Mouse (Mus musculus): ENCODE measurements at regions not wholly inside any gene's neighbourhood (a gene's known extent, or its start where the extent isn't known, plus 50 kb on each side); places are given as distances from the start of the nearest gene placed in this dataset.
A peak's percentile ranks its signal among the peaks of the same experiment; 100 is the strongest.

GRCm38 (mm10) chr12:78097692-78098091 is 96.3 kb upstream of the Gm6657 start:
- Histone ChIP-seq H3K9ac (no peak overlapping the region), H3K4me2 (no peak overlapping the region), H3K27ac (no peak overlapping the region; the same call in 1 of the 2 replicates), H3K4me3 (no peak overlapping the region), H3K36me3 (no peaks in the 10 kb centered on the region), H3K27me3 (no peaks in the 10 kb centered on the region), H3K9me3 (no peaks in the 10 kb centered on the region), H3K4me1 (peaks cover 17% of the 10 kb centered on the region)
- ATAC-seq (ENCODE audit: borderline replicate concordance, extremely low read depth, low FRiP score, low TSS enrichment) = no peak
- 71% methylated on average over 2 of the region's 2 CpGs for WGBS

- H3K4me1 ChIP-seq = peaks cover 17% of the 10 kb centered on the region
- no peaks in the 10 kb centered on the region for H3K36me3 ChIP-seq
- H3K4me2 ChIP-seq = peak overlapping the region; percentile 3; the same call in 1 of the 2 replicates
- H3K27me3 ChIP-seq = no peaks in the 10 kb centered on the region
- peak overlapping the region; percentile 68 for H3K27ac ChIP-seq
- H3K4me3 ChIP-seq = no peak overlapping the region
- WGBS = 27% methylated on average over 9 of the region's 9 CpGs
- no peaks in the 10 kb centered on the region for H3K9me3 ChIP-seq
- no peak overlapping the region for H3K9ac ChIP-seq
- ATAC-seq (ENCODE audit: borderline replicate concordance, extremely low read depth, low FRiP score, low TSS enrichment) = peak; percentile 93
These were observed 95.3 kb upstream of the Gm6657 start for GRCm38 (mm10) chr12:78098765-78099194.

- WGBS = 60% methylated on average over 4 of the region's 4 CpGs
- H3K27ac ChIP-seq = 0 out of 2 replicates have a peak overlapping the region, but pooled peaks have one; percentile 68
- peaks cover 17% of the 10 kb centered on the region for H3K4me1 ChIP-seq
These were observed 94.3 kb upstream of the Gm6657 start for GRCm38 (mm10) chr12:78099761-78100160.

GRCm38 (mm10) chr12:78100756-78101155 is 93.3 kb upstream of the Gm6657 start:
- no peaks in the 10 kb centered on the region for H3K36me3 ChIP-seq
- no peak overlapping the region for H3K4me2 ChIP-seq
- H3K27ac ChIP-seq = no peak overlapping the region
- H3K27me3 ChIP-seq = no peaks in the 10 kb centered on the region
- H3K9me3 ChIP-seq = no peaks in the 10 kb centered on the region
- H3K9ac ChIP-seq = no peak overlapping the region
- peaks cover 17% of the 10 kb centered on the region for H3K4me1 ChIP-seq
- no peak overlapping the region for H3K4me3 ChIP-seq
- 84% methylated on average over 3 of the region's 3 CpGs for WGBS
- ATAC-seq (ENCODE audit: borderline replicate concordance, extremely low read depth, low FRiP score, low TSS enrichment) = no peak

More at GRCm38 (mm10) chr12:78099761-78100160, 94.3 kb upstream of the Gm6657 start:
- no peak for ATAC-seq (ENCODE audit: borderline replicate concordance, extremely low read depth, low FRiP score, low TSS enrichment)
- Histone ChIP-seq H3K27me3 (no peaks in the 10 kb centered on the region), H3K9me3 (no peaks in the 10 kb centered on the region), H3K36me3 (no peaks in the 10 kb centered on the region), H3K4me3 (no peak overlapping the region), H3K9ac (no peak overlapping the region), H3K4me2 (no peak overlapping the region)

GRCm38 (mm10) chr12:78109931-78110330 is 84.1 kb upstream of the Gm6657 start:
- Histone ChIP-seq H3K4me1 (no peaks in the 10 kb centered on the region), H3K4me3 (no peak overlapping the region), H3K9me3 (no peaks in the 10 kb centered on the region), H3K9ac (no peak overlapping the region), H3K36me3 (no peaks in the 10 kb centered on the region), H3K27ac (no peak overlapping the region), H3K4me2 (no peak overlapping the region), H3K27me3 (no peaks in the 10 kb centered on the region)
- ATAC-seq (ENCODE audit: borderline replicate concordance, extremely low read depth, low FRiP score, low TSS enrichment) = no peak
- WGBS = 84% methylated on average over 1 of the region's 1 CpGs

GRCm38 (mm10) chr12:78118131-78118530 is 75.9 kb upstream of the Gm6657 start:
- H3K36me3 ChIP-seq = no peaks in the 10 kb centered on the region
- no peaks in the 10 kb centered on the region for H3K9me3 ChIP-seq
- H3K9ac ChIP-seq = no peak overlapping the region
- WGBS = 72% methylated on average over 1 of the region's 1 CpGs
- H3K4me2 ChIP-seq = no peak overlapping the region
- ATAC-seq (ENCODE audit: borderline replicate concordance, extremely low read depth, low FRiP score, low TSS enrichment) = no peak
- H3K27ac ChIP-seq = no peak overlapping the region
- H3K4me1 ChIP-seq = no peaks in the 10 kb centered on the region
- H3K4me3 ChIP-seq = no peak overlapping the region
- H3K27me3 ChIP-seq = no peaks in the 10 kb centered on the region

- no peak overlapping the region for H3K4me2 ChIP-seq
- no peak overlapping the region for H3K27ac ChIP-seq
- H3K4me3 ChIP-seq = no peak overlapping the region
- H3K9me3 ChIP-seq = no peaks in the 10 kb centered on the region
- ATAC-seq (ENCODE audit: borderline replicate concordance, extremely low read depth, low FRiP score, low TSS enrichment) = no peak
- no peaks in the 10 kb centered on the region for H3K36me3 ChIP-seq
- H3K4me1 ChIP-seq = no peaks in the 10 kb centered on the region
- WGBS = 63% methylated on average over 2 of the region's 2 CpGs
- H3K9ac ChIP-seq = no peak overlapping the region
- H3K27me3 ChIP-seq = no peaks in the 10 kb centered on the region
These were observed 74.8 kb upstream of the Gm6657 start for GRCm38 (mm10) chr12:78119246-78119645.

- no peaks in the 10 kb centered on the region for H3K27me3 ChIP-seq
- no peak for ATAC-seq (ENCODE audit: borderline replicate concordance, extremely low read depth, low FRiP score, low TSS enrichment)
- no peak overlapping the region for H3K4me2 ChIP-seq
- no peaks in the 10 kb centered on the region for H3K9me3 ChIP-seq
- H3K4me1 ChIP-seq = no peaks in the 10 kb centered on the region
- H3K4me3 ChIP-seq = no peak overlapping the region
- no peaks in the 10 kb centered on the region for H3K36me3 ChIP-seq
- H3K9ac ChIP-seq = no peak overlapping the region
- H3K27ac ChIP-seq = no peak overlapping the region
- 56% methylated on average over 5 of the region's 5 CpGs for WGBS
These were observed 74.2 kb upstream of the Gm6657 start for GRCm38 (mm10) chr12:78119855-78120254.

- peak overlapping the region; percentile 31; the same call in 1 of the 2 replicates for H3K27ac ChIP-seq
- H3K9ac ChIP-seq = no peak overlapping the region
- H3K9me3 ChIP-seq = no peaks in the 10 kb centered on the region
- no peaks in the 10 kb centered on the region for H3K27me3 ChIP-seq
- H3K4me2 ChIP-seq = no peak overlapping the region
- H3K4me1 ChIP-seq = peaks cover 25% of the 10 kb centered on the region
- ATAC-seq (ENCODE audit: borderline replicate concordance, extremely low read depth, low FRiP score, low TSS enrichment) = peak; percentile 86; the same call in 1 of the 2 replicates
- WGBS = 50% methylated on average over 5 of the region's 5 CpGs
- H3K36me3 ChIP-seq = no peaks in the 10 kb centered on the region
- H3K4me3 ChIP-seq = no peak overlapping the region
These were observed 64.8 kb upstream of the Gm6657 start for GRCm38 (mm10) chr12:78129130-78129845.

GRCm38 (mm10) chr12:78132016-78132797 is 61.8 kb upstream of the Gm6657 start:
- peak; percentile 13 for ATAC-seq (ENCODE audit: borderline replicate concordance, extremely low read depth, low FRiP score, low TSS enrichment)
- H3K9ac ChIP-seq = no peak overlapping the region
- H3K4me1 ChIP-seq = peaks cover 25% of the 10 kb centered on the region
- H3K27ac ChIP-seq = peak overlapping the region; percentile 64
- no peaks in the 10 kb centered on the region for H3K9me3 ChIP-seq
- no peak overlapping the region for H3K4me3 ChIP-seq
- H3K4me2 ChIP-seq = 0 out of 2 replicates have a peak overlapping the region, but pooled peaks have one; percentile 20
- 38% methylated on average over 8 of the region's 8 CpGs for WGBS
- H3K36me3 ChIP-seq = no peaks in the 10 kb centered on the region
- no peaks in the 10 kb centered on the region for H3K27me3 ChIP-seq

GRCm38 (mm10) chr12:78133341-78133740 is 60.7 kb upstream of the Gm6657 start:
- ATAC-seq (ENCODE audit: borderline replicate concordance, extremely low read depth, low FRiP score, low TSS enrichment) = no peak
- H3K4me1 ChIP-seq = peaks cover 25% of the 10 kb centered on the region
- H3K4me3 ChIP-seq = no peak overlapping the region
- H3K4me2 ChIP-seq = no peak overlapping the region
- no peak overlapping the region for H3K27ac ChIP-seq
- WGBS = 77% methylated on average over 9 of the region's 9 CpGs
- H3K27me3 ChIP-seq = no peaks in the 10 kb centered on the region
- H3K36me3 ChIP-seq = no peaks in the 10 kb centered on the region
- H3K9ac ChIP-seq = no peak overlapping the region
- no peaks in the 10 kb centered on the region for H3K9me3 ChIP-seq

GRCm38 (mm10) chr12:78133984-78134383 is 60.1 kb upstream of the Gm6657 start:
- 59% methylated on average over 4 of the region's 4 CpGs for whole genome bisulfite sequencing
- peaks cover 25% of the 10 kb centered on the region for H3K4me1 ChIP-seq
- no peaks in the 10 kb centered on the region for H3K27me3 ChIP-seq
- no peak overlapping the region for H3K27ac ChIP-seq
- no peaks in the 10 kb centered on the region for H3K36me3 ChIP-seq
- no peak overlapping the region for H3K4me3 ChIP-seq
- no peaks in the 10 kb centered on the region for H3K9me3 ChIP-seq
- no peak overlapping the region for H3K4me2 ChIP-seq
- H3K9ac ChIP-seq = no peak overlapping the region
- ATAC-seq (ENCODE audit: borderline replicate concordance, extremely low read depth, low FRiP score, low TSS enrichment) = no peak
